Mouse (Mus musculus): ENCODE measurements around the gene Nrxn3. TPM values are rescaled to one million over a fixed set of nuclear protein-coding genes. Genes with fewer than 3 reads are reported as not detected.

The Nrxn3 gene
- polyA plus RNA-seq, 1 experiment from 2014 or later: 3.5 TPM

DNA sequence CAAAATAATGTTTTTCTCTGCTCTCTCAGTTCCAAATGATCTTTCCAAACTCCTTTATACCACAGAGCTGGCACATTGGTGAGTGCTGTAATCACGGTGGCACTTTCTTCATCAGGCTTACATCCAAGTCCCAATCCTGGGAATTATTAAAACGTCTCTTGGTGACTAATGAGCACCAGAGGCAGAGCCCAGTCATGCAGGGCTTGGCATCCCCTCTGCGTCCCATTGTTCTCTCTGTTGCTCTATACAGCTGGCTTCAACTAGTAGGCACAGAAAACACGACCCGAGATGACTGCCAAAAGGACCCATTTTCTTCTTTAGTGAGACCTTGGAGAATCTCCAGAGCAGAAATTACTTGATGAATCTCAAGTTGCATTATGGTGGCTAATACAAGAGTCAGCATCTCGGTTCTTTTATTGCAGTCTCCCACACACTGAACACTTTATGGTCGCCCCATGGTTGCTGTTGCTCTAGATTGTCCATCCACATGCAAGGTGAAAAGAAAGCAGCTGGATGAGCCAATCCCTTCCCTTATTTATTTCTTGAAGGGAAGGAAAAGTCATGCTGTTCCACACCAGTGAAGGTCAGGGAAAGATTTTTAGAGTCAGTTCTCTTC, 1552.1 kb downstream of the Nrxn3 start:
- H3K36me3 ChIP-seq (replicated peaks; ENCODE audit: control insufficient read depth, insufficient read depth, low read depth, low read length): no peaks in the 10 kb centered on the region
- 81% methylated on average over 7 of the region's 7 CpGs for WGBS
- no peak overlapping the region for H3K9ac ChIP-seq (replicated peaks; ENCODE audit: low read length)
- DNase-seq (ENCODE audit: low spot score) (no peak), ATAC-seq (replicated peaks; ENCODE audit: insufficient number of reproducible peaks, low FRiP score, low TSS enrichment, low read depth) (no peak)
- H3K4me3 ChIP-seq (ENCODE audit: low read depth, low read length): no peak overlapping the region
- no peaks in the 10 kb centered on the region for H3K4me1 ChIP-seq (ENCODE audit: control insufficient read depth, insufficient read depth, low read length)
- no peak overlapping the region for H3K27ac ChIP-seq (replicated peaks; ENCODE audit: low read depth, low read length)
- no peak overlapping the region for H3K4me2 ChIP-seq (ENCODE audit: low read depth, low read length)
- H3K9me3 ChIP-seq (replicated peaks; ENCODE audit: control insufficient read depth, low read length): no peaks in the 10 kb centered on the region
- H3K27me3 ChIP-seq (ENCODE audit: control insufficient read depth, insufficient read depth, low read length): no peaks in the 10 kb centered on the region

DNA sequence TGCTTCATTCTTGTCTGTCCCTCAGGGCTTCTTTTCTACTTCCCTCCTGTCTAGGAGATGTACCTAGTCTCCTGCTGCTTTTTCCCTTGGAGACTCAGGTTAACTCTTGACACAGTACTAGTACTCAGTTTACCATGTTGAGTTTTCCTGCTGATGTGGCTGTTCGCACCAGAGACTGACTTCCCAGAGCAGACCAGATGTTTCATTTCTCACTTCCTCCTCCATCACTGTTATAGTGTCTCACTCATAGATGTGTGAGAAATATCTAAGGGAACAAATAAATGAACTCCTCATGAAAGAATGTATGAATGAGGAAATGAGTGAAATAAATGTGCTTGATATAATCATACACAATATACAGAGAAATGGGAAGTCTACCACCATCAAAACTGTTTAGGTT, 1558.6 kb downstream of the Nrxn3 start:
- 92% methylated on average over 1 of the region's 1 CpGs for WGBS
- no peak for DNase-seq (ENCODE audit: low spot score)
- H3K4me3 ChIP-seq (ENCODE audit: low read depth, low read length): no peak overlapping the region
- H3K36me3 ChIP-seq (replicated peaks; ENCODE audit: control insufficient read depth, insufficient read depth, low read depth, low read length): no peaks in the 10 kb centered on the region
- no peaks in the 10 kb centered on the region for H3K27me3 ChIP-seq (ENCODE audit: control insufficient read depth, insufficient read depth, low read length)
- ATAC-seq (replicated peaks; ENCODE audit: insufficient number of reproducible peaks, low FRiP score, low TSS enrichment, low read depth): no peak
- no peak overlapping the region for H3K27ac ChIP-seq (replicated peaks; ENCODE audit: low read depth, low read length)
- H3K9ac ChIP-seq (replicated peaks; ENCODE audit: low read length): no peak overlapping the region
- no peak overlapping the region for H3K4me2 ChIP-seq (ENCODE audit: low read depth, low read length)
- no peaks in the 10 kb centered on the region for H3K9me3 ChIP-seq (replicated peaks; ENCODE audit: control insufficient read depth, low read length)
- no peaks in the 10 kb centered on the region for H3K4me1 ChIP-seq (ENCODE audit: control insufficient read depth, insufficient read depth, low read length)

DNA sequence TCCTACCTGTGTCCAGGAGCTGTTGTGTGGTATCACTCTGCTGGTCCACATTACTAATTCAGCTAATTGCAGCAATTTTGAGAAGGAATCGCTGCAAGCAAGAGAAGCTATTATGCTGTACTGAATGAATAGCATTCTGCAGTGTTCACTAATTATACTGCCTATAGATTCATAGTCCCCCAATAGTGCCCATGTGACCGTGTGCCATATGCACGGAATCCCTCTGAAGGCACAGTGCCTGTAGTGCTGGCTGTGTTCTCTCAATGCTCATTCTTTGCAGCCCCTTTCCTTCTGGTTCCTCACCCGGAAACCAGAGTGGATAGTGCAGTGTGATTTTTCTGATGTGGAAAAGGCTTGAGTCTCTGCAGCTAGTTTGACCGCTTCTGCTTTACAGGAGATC, 1560.3 kb downstream of the Nrxn3 start:
- no peaks in the 10 kb centered on the region for H3K27me3 ChIP-seq (ENCODE audit: control insufficient read depth, insufficient read depth, low read length)
- H3K4me2 ChIP-seq (ENCODE audit: low read depth, low read length): no peak overlapping the region
- H3K4me3 ChIP-seq (ENCODE audit: low read depth, low read length): no peak overlapping the region
- no peaks in the 10 kb centered on the region for H3K36me3 ChIP-seq (replicated peaks; ENCODE audit: control insufficient read depth, insufficient read depth, low read depth, low read length)
- ATAC-seq (replicated peaks; ENCODE audit: insufficient number of reproducible peaks, low FRiP score, low TSS enrichment, low read depth) (no peak), DNase-seq (ENCODE audit: low spot score) (no peak)
- 66% methylated on average over 5 of the region's 5 CpGs for WGBS
- H3K9ac ChIP-seq (replicated peaks; ENCODE audit: low read length): no peak overlapping the region
- H3K9me3 ChIP-seq (replicated peaks; ENCODE audit: control insufficient read depth, low read length): no peaks in the 10 kb centered on the region
- H3K27ac ChIP-seq (replicated peaks; ENCODE audit: low read depth, low read length): no peak overlapping the region
- H3K4me1 ChIP-seq (ENCODE audit: control insufficient read depth, insufficient read depth, low read length): no peaks in the 10 kb centered on the region

DNA sequence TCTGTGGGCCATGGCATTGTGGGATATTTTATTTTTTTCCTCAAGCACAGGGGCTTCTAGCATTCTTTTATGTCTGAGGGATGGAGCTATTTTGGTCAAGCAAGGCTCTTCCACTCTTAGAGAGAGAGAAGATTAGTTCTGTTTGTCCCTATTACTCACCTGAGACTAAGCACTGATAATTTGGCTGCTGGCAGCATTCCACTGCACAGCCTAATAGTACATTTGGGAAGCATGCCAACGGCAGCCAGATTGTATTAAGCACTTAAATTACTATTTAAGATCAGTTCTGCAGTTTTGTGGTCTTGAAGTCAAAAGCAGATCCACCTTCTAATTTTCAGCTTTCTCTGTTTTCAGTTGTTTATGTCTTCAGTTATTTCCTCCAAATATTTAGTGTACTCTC, 1580.0 kb downstream of the Nrxn3 start:
- no peaks in the 10 kb centered on the region for H3K9me3 ChIP-seq (replicated peaks; ENCODE audit: control insufficient read depth, low read length)
- DNase-seq (ENCODE audit: low spot score) (no peak), ATAC-seq (replicated peaks; ENCODE audit: insufficient number of reproducible peaks, low FRiP score, low TSS enrichment, low read depth) (no peak)
- H3K4me1 ChIP-seq (ENCODE audit: control insufficient read depth, insufficient read depth, low read length): no peaks in the 10 kb centered on the region
- 74% methylated on average over 1 of the region's 1 CpGs for WGBS
- no peak overlapping the region for H3K4me2 ChIP-seq (ENCODE audit: low read depth, low read length)
- H3K27me3 ChIP-seq (ENCODE audit: control insufficient read depth, insufficient read depth, low read length): no peaks in the 10 kb centered on the region
- H3K36me3 ChIP-seq (replicated peaks; ENCODE audit: control insufficient read depth, insufficient read depth, low read depth, low read length): no peaks in the 10 kb centered on the region
- H3K4me3 ChIP-seq (ENCODE audit: low read depth, low read length): no peak overlapping the region
- no peak overlapping the region for H3K9ac ChIP-seq (replicated peaks; ENCODE audit: low read length)
- no peak overlapping the region for H3K27ac ChIP-seq (replicated peaks; ENCODE audit: low read depth, low read length)

DNA sequence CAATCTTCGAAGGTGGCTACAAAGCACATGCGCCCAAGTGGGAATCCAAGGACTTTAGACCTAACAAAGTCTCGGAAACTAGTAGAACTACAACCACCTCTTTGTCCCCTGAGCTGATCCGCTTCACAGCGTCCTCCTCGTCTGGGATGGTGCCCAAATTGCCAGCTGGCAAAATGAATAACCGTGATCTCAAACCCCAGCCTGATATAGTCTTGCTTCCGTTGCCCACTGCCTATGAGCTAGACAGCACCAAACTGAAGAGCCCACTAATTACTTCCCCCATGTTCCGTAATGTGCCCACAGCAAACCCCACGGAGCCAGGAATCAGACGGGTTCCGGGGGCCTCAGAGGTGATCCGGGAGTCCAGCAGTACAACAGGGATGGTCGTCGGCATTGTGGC, 1609.1 kb downstream of the Nrxn3 start:
- ATAC-seq (replicated peaks; ENCODE audit: insufficient number of reproducible peaks, low FRiP score, low TSS enrichment, low read depth): no peak
- no peak for DNase-seq (ENCODE audit: low spot score)
- Histone ChIP-seq H3K27me3 (ENCODE audit: control insufficient read depth, insufficient read depth, low read length) (no peaks in the 10 kb centered on the region), H3K36me3 (replicated peaks; ENCODE audit: control insufficient read depth, insufficient read depth, low read depth, low read length) (no peaks in the 10 kb centered on the region), H3K27ac (replicated peaks; ENCODE audit: low read depth, low read length) (no peak overlapping the region), H3K4me2 (ENCODE audit: low read depth, low read length) (no peak overlapping the region), H3K9ac (replicated peaks; ENCODE audit: low read length) (no peak overlapping the region), H3K4me3 (ENCODE audit: low read depth, low read length) (no peak overlapping the region), H3K9me3 (replicated peaks; ENCODE audit: control insufficient read depth, low read length) (no peaks in the 10 kb centered on the region), H3K4me1 (ENCODE audit: control insufficient read depth, insufficient read depth, low read length) (no peaks in the 10 kb centered on the region)
- WGBS: 94% methylated on average over 15 of the region's 15 CpGs

DNA sequence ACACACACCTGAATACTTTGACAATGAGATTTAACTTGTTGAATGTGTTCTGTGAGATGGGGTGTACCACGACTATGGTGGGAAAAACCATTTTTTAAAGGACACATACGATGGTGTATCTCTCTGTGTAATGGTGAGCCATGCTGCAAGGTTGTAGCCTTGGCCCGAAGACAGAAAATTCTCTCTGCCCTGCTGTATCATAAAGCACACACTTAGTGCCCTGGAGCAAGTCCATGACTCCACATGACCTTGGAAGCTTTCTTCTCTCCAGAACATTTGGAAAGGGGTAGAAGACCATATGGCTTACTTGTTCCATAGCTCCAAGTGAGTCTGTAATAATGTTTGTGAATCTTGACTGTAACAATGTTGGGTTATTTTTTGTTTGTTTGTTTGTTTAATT, 1609.8 kb downstream of the Nrxn3 start:
- Histone ChIP-seq H3K9ac (replicated peaks; ENCODE audit: low read length) (no peak overlapping the region), H3K4me3 (ENCODE audit: low read depth, low read length) (no peak overlapping the region), H3K4me1 (ENCODE audit: control insufficient read depth, insufficient read depth, low read length) (no peaks in the 10 kb centered on the region), H3K9me3 (replicated peaks; ENCODE audit: control insufficient read depth, low read length) (no peaks in the 10 kb centered on the region), H3K27me3 (ENCODE audit: control insufficient read depth, insufficient read depth, low read length) (no peaks in the 10 kb centered on the region), H3K27ac (replicated peaks; ENCODE audit: low read depth, low read length) (no peak overlapping the region), H3K4me2 (ENCODE audit: low read depth, low read length) (no peak overlapping the region), H3K36me3 (replicated peaks; ENCODE audit: control insufficient read depth, insufficient read depth, low read depth, low read length) (no peaks in the 10 kb centered on the region)
- ATAC-seq (replicated peaks; ENCODE audit: insufficient number of reproducible peaks, low FRiP score, low TSS enrichment, low read depth) (no peak), DNase-seq (ENCODE audit: low spot score) (no peak)
- 85% methylated on average over 3 of the region's 3 CpGs for WGBS

DNA sequence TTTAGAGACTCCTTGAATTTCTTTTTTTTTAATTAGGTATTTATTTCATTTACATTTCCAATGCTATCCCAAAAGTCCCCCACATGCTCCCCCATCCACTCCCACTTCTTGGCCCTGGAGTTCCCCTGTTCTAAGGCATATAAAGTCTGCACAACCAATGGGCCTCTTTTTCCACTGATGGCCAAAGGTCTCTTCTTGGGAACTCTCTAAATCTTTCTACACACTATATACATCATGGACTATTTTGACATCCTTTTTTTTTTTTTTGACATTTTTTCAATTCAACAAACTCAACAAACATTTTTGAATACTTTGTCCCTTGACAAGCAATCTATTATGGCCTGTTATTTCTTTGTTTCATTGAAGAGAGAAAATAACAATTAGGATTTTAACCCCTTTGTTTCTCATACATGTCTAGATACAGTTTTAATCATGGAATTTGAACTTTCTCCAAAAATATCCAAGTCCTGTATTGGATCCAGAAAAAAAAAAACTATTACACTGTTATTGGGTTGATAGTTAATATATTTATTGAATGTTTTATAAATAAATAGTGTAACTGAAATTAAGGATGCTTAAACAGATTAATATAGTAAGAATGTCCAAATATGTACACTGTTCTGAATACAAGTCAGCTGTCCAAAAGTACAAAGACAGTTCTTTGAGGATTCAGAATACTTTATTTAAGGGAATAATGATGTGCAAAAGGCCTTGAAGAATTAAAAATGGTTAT, 1615.0 kb downstream of the Nrxn3 start:
- DNase-seq (ENCODE audit: low spot score) (no peak), ATAC-seq (replicated peaks; ENCODE audit: insufficient number of reproducible peaks, low FRiP score, low TSS enrichment, low read depth) (no peak)
- H3K27ac ChIP-seq (replicated peaks; ENCODE audit: low read depth, low read length): no peak overlapping the region
- H3K36me3 ChIP-seq (replicated peaks; ENCODE audit: control insufficient read depth, insufficient read depth, low read depth, low read length): no peaks in the 10 kb centered on the region
- H3K4me1 ChIP-seq (ENCODE audit: control insufficient read depth, insufficient read depth, low read length): no peaks in the 10 kb centered on the region
- no peaks in the 10 kb centered on the region for H3K27me3 ChIP-seq (ENCODE audit: control insufficient read depth, insufficient read depth, low read length)
- no peak overlapping the region for H3K4me3 ChIP-seq (ENCODE audit: low read depth, low read length)
- no peaks in the 10 kb centered on the region for H3K9me3 ChIP-seq (replicated peaks; ENCODE audit: control insufficient read depth, low read length)
- H3K9ac ChIP-seq (replicated peaks; ENCODE audit: low read length): no peak overlapping the region
- H3K4me2 ChIP-seq (ENCODE audit: low read depth, low read length): no peak overlapping the region

DNA sequence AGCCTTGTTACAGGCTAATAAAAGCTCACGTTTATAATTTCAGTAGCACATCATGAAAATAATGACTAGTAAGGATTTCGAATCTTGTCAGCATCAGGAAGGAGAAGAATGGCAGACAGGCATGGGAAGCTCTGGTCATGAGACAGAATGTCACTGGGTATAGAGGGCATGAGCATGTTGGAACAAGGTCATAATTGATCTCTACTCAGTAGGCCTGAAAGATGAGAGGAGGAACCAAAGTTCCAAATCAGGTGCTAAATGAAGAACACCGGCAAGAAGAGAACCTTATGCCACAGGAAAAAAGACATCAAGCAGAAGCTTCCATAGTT, 1615.5 kb downstream of the Nrxn3 start:
- Histone ChIP-seq H3K27ac (replicated peaks; ENCODE audit: low read depth, low read length) (no peak overlapping the region), H3K4me2 (ENCODE audit: low read depth, low read length) (no peak overlapping the region), H3K27me3 (ENCODE audit: control insufficient read depth, insufficient read depth, low read length) (no peaks in the 10 kb centered on the region), H3K9ac (replicated peaks; ENCODE audit: low read length) (no peak overlapping the region), H3K9me3 (replicated peaks; ENCODE audit: control insufficient read depth, low read length) (no peaks in the 10 kb centered on the region), H3K4me1 (ENCODE audit: control insufficient read depth, insufficient read depth, low read length) (no peaks in the 10 kb centered on the region), H3K36me3 (replicated peaks; ENCODE audit: control insufficient read depth, insufficient read depth, low read depth, low read length) (no peaks in the 10 kb centered on the region), H3K4me3 (ENCODE audit: low read depth, low read length) (no peak overlapping the region)
- DNase-seq (ENCODE audit: low spot score): no peak
- ATAC-seq (replicated peaks; ENCODE audit: insufficient number of reproducible peaks, low FRiP score, low TSS enrichment, low read depth): no peak
- WGBS: 92% methylated on average over 3 of the region's 3 CpGs
